ENCODE assay signal across 12 mouse cellular contexts in the genomic region with DNA sequence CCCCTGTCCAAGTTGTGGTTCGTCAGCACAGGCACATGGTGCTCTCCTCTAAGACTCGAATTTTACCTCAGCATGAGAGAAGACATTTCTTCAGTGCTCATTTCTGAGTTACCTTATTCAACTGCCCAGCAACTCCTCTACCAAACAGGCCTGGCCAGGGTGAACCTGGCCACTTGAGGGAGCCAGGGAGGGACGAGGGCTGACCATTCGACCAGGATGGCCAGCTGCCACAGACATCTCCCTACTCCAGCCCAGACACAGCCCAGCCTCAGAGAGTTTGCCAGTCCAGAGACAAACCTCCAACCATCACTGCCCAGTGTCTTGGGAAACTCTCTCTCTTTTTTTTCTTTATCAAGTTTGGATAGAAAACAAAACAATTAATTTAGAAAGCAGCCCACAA.
DNase-seq lines count a peak whose midpoint lies in the region; ATAC-seq and TF ChIP-seq lines count a peak whose summit lies in the region.
"Had no signal": no experiment of that assay in that cellular context is flagged by ENCODE, and none has a peak within 500 bp of the region (broad histone marks: within the 10 kb centered on the region; RNA-seq: fewer than 3 reads in every experiment).

No protein-coding gene starts in this region.

- H3K9me3 ChIP-seq in hindbrain, embryonic 13.5 days = no peaks in the 10 kb centered on the region
- H3K9me3 ChIP-seq: intestine, embryonic 15.5 days; limb, embryonic 12.5 days had no signal

- TF ChIP-seq CTCF in layer of hippocampus, adult 2 months (conservative IDR thresholded peaks at IDR 0.05) = peak; percentile 49

- H3K4me1 ChIP-seq in hindbrain, embryonic 13.5 days (replicated peaks) = peaks cover 30% of the 10 kb centered on the region

- peaks cover 18% of the 10 kb centered on the region for H3K27me3 ChIP-seq in hindbrain, embryonic 13.5 days
- H3K27me3 ChIP-seq: intestine, embryonic 15.5 days had no signal

- DNase-seq in cerebellum, postnatal 14 days = peak; percentile 22 to 23
- DNase-seq in cerebellum, adult 11-12 months = no peak
- DNase-seq in layer of hippocampus, adult 2 months (ENCODE audit: low spot score in 2 of 2) = no peak
- no peak for DNase-seq in layer of hippocampus, adult 9-11 months
- DNase-seq in MN1 (ENCODE audit: low spot score) = peak; percentile 11
- peak; percentile 48 to 51 for DNase-seq in kidney, postnatal 25 days
- DNase-seq in urinary bladder, postnatal 10 days (ENCODE audit: low spot score) = no peak
- DNase-seq: spleen, adult 18-20 months; thymus, adult 2 months had no signal

- H3K27ac ChIP-seq in layer of hippocampus, adult 2 months = no peak overlapping the region
- no peak overlapping the region for H3K27ac ChIP-seq in hindbrain, embryonic 13.5 days
- H3K27ac ChIP-seq: intestine, embryonic 15.5 days; limb, embryonic 12.5 days had no signal

- no peak overlapping the region for H3K9ac ChIP-seq in hindbrain, embryonic 13.5 days
- H3K9ac ChIP-seq: intestine, embryonic 15.5 days; limb, embryonic 12.5 days had no signal

- WGBS in hindbrain, embryonic 13.5 days = 75% methylated on average over 4 of the region's 4 CpGs

- H3K4me2 ChIP-seq in hindbrain, embryonic 13.5 days = no peak overlapping the region
- H3K4me2 ChIP-seq: intestine, embryonic 15.5 days; limb, embryonic 12.5 days had no signal

- H3K36me3 ChIP-seq in hindbrain, embryonic 13.5 days = no peaks in the 10 kb centered on the region
- H3K36me3 ChIP-seq: intestine, embryonic 15.5 days; limb, embryonic 12.5 days had no signal

- H3K4me3 ChIP-seq in layer of hippocampus, adult 2 months = no peak overlapping the region
- no peak overlapping the region for H3K4me3 ChIP-seq in hindbrain, embryonic 13.5 days
- H3K4me3 ChIP-seq: intestine, embryonic 15.5 days; limb, embryonic 12.5 days had no signal

- no peak for ATAC-seq in hindbrain, embryonic 13.5 days (ENCODE audit: low FRiP score)
- ATAC-seq: intestine, embryonic 15.5 days had no signal

Comparison
In these comparisons a context has a peak if more than half of its experiments do, and no peak if none do; other contexts are left out.
1. DNase-seq: peak in cerebellum, postnatal 14 days (2 of 2), MN1 (single experiment) and kidney, postnatal 25 days (2 of 2); none in cerebellum, adult 11-12 months (single experiment), layer of hippocampus, adult 2 months (0 of 2), layer of hippocampus, adult 9-11 months (single experiment) and urinary bladder, postnatal 10 days (single experiment).